Mouse (Mus musculus) mature B cell (primary cell): ENCODE measurements around the gene Trpv2.
"Not testable (repeated sequence)": the region's sequence is repeated elsewhere in the genome, so short reads cannot be mapped to it uniquely, and the experiment has no call there.

Source experiments
- in situ Hi-C: fragments of 300-500 bp; cut with MboI; formaldehyde crosslinking; loops from 2 replicates; pipeline ENCODE4 v1.14.3; 2019

Trpv2 gene

GRCm38 (mm10) chr11:62647661-62648590 lies 73.6 kb downstream of the Trpv2 start, which contains the start of gene Lrrc75a:
Lrrc75a (minus strand) TSS chr11:62648523.
- in situ Hi-C loops = no loop called here

GRCm38 (mm10) chr11:62648591-62649391 lies 74.5 kb downstream of the Trpv2 start, which contains the start of gene Mmgt2:
Mmgt2 (plus strand) TSS chr11:62648664.
- in situ Hi-C loops = no loop called here

- in situ Hi-C loops = not testable (repeated sequence)
These were observed 75.5 kb downstream of the Trpv2 start for GRCm38 (mm10) chr11:62649803-62650202.
